Mouse (Mus musculus): ENCODE results near the gene Kctd20. TPM values are rescaled to one million over a fixed set of nuclear protein-coding genes. Genes with fewer than 3 reads are reported as not detected.

The Kctd20 gene
- polyA plus RNA-seq, 1 experiment = 33.0 TPM

DNA sequence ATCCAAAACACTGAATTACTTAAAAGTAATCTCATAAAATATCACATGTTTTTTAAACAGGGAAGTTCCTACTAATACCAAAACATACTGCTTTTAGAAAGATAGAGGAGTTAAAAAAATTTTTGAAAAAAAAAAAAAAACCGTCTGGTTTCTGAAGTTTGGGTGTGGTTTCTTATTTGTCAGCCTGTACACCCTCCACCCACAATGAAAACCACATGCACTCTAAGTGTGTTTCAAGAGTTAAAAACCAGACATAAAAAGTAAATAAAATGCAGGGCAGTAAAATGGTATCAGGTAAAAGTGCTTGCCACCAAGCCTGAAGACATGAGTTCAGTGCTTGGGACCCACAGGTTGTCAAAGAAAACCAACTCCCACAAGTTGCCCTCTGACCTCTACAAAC lies 52.0 kb downstream of the Kctd20 start:
- Histone ChIP-seq H3K36me3 (ENCODE audit: control insufficient read depth, insufficient read depth) (peaks cover 20% of the 10 kb centered on the region), H3ac (ENCODE audit: control insufficient read depth, insufficient read length, low read depth) (no peak overlapping the region), H3K4me3 (ENCODE audit: insufficient read depth, poor library complexity, severe bottlenecking) (no peak overlapping the region), H3K79me3 (ENCODE audit: low read depth) (peaks cover 53% of the 10 kb centered on the region), H3K79me2 (ENCODE audit: control insufficient read depth, insufficient read depth) (peaks cover 83% of the 10 kb centered on the region), H3K27me3 (ENCODE audit: control insufficient read depth, insufficient read depth, insufficient read length) (no peaks in the 10 kb centered on the region)
- no peak for TF ChIP-seq USF1 (IDR thresholded peaks at IDR 0.05; ENCODE audit: low read depth)
- TF ChIP-seq MYOD1 (IDR thresholded peaks at IDR 0.05; ENCODE audit: control insufficient read depth, insufficient read length, low read depth) = no peak
- no peak for TF ChIP-seq MAX (IDR thresholded peaks at IDR 0.05)
- no peak for TF ChIP-seq CEBPB (IDR thresholded peaks at IDR 0.05; ENCODE audit: low read depth)
- TF ChIP-seq CTCF (IDR thresholded peaks at IDR 0.05; ENCODE audit: control insufficient read depth, insufficient read depth, insufficient read length) = no peak
- no peak for TF ChIP-seq FOSL1 (IDR thresholded peaks at IDR 0.05; ENCODE audit: insufficient read depth, low read length, poor library complexity, severe bottlenecking)
- TF ChIP-seq MYOG (IDR thresholded peaks at IDR 0.05; ENCODE audit: control insufficient read depth, extremely low read depth, insufficient read length) = no peak

DNA sequence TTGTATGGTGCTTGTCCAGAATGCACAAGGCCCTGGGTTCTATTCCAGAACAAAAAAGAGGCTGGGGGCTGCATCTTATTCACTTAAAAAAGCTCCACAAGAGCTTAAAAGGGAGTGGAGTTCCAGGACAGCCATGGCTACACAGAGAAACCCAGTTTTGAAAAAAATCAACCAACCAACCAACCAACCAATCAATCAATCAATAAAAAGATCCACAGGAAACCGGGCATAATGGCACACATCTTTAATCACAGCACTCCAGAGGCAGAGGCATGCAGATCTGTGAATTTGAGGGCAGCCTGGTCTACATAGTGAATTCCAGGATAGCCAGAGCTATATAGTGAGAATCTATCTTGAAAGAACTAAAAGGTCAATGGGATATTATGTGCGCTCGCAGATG lies 53.3 kb downstream of the Kctd20 start:
- no peak overlapping the region for H3K4me3 ChIP-seq (ENCODE audit: insufficient read depth, poor library complexity, severe bottlenecking)
- peaks cover 50% of the 10 kb centered on the region for H3K79me3 ChIP-seq (ENCODE audit: low read depth)
- TF ChIP-seq FOSL1 (IDR thresholded peaks at IDR 0.05; ENCODE audit: insufficient read depth, low read length, poor library complexity, severe bottlenecking) (no peak), CEBPB (IDR thresholded peaks at IDR 0.05; ENCODE audit: low read depth) (no peak), MAX (IDR thresholded peaks at IDR 0.05) (no peak)
- H3ac ChIP-seq (ENCODE audit: control insufficient read depth, insufficient read length, low read depth) = no peak overlapping the region
- H3K36me3 ChIP-seq (ENCODE audit: control insufficient read depth, insufficient read depth) = peaks cover 10% of the 10 kb centered on the region
- H3K79me2 ChIP-seq (ENCODE audit: control insufficient read depth, insufficient read depth) = peaks cover 77% of the 10 kb centered on the region
- no peaks in the 10 kb centered on the region for H3K27me3 ChIP-seq (ENCODE audit: control insufficient read depth, insufficient read depth, insufficient read length)

DNA sequence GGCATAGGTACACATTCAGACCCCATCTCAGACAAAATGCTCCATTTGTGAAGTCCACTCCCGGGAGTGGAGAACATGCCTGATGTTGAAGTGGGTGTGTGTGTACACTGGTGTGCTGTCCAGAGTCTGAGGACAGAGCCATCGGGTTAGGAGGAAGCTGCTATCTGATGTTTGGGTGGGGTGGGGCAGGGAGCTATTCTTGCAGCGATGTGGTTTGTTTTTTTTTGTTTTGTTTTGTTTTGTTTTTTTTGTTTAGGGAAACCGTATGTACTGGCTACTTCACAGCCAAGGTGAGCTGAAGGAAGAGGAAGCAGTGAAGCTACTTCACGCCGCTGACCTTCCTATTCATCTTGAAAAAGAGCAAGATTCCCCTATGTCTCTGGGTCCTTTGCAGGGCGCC lies 55.1 kb downstream of the Kctd20 start:
- TF ChIP-seq CEBPB (IDR thresholded peaks at IDR 0.05; ENCODE audit: low read depth) = no peak
- no peak for TF ChIP-seq USF1 (IDR thresholded peaks at IDR 0.05; ENCODE audit: low read depth)
- no peak for TF ChIP-seq CTCF (IDR thresholded peaks at IDR 0.05; ENCODE audit: control insufficient read depth, insufficient read depth, insufficient read length)
- TF ChIP-seq MYOD1 (IDR thresholded peaks at IDR 0.05; ENCODE audit: control insufficient read depth, insufficient read length, low read depth) = no peak
- Histone ChIP-seq H3K36me3 (ENCODE audit: control insufficient read depth, insufficient read depth) (no peaks in the 10 kb centered on the region), H3K4me3 (ENCODE audit: insufficient read depth, poor library complexity, severe bottlenecking) (peak overlapping the region; percentile 84), H3K27me3 (ENCODE audit: control insufficient read depth, insufficient read depth, insufficient read length) (no peaks in the 10 kb centered on the region), H3K79me3 (ENCODE audit: low read depth) (peaks cover 42% of the 10 kb centered on the region), H3K79me2 (ENCODE audit: control insufficient read depth, insufficient read depth) (peaks cover 59% of the 10 kb centered on the region), H3ac (ENCODE audit: control insufficient read depth, insufficient read length, low read depth) (peak overlapping the region; percentile 80)

DNA sequence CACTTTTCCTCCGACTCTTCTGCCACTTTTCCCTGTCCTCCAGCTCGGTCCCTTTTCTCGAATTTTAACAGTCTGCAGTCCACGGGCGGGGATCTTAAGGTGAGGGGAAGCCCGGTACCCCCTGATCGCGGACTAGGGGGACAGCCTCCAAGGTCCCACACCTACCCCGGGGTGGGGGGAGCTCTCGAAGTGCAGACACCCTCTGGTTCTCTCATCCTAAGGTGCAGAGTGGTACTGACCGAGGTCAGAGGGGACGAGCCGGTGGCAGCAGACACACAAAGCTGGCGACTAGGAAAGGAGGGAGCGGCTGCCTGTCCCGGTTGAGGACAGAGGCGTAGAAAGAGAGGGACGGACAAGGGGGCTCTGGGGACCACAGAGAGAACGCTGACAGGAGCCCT lies 55.5 kb downstream of the Kctd20 start:
- Histone ChIP-seq H3K79me3 (ENCODE audit: low read depth) (peaks cover 42% of the 10 kb centered on the region), H3ac (ENCODE audit: control insufficient read depth, insufficient read length, low read depth) (peak overlapping the region; percentile 80), H3K79me2 (ENCODE audit: control insufficient read depth, insufficient read depth) (peaks cover 54% of the 10 kb centered on the region), H3K36me3 (ENCODE audit: control insufficient read depth, insufficient read depth) (no peaks in the 10 kb centered on the region), H3K4me3 (ENCODE audit: insufficient read depth, poor library complexity, severe bottlenecking) (peak overlapping the region; percentile 84), H3K27me3 (ENCODE audit: control insufficient read depth, insufficient read depth, insufficient read length) (no peaks in the 10 kb centered on the region)
- no peak for TF ChIP-seq CTCF (IDR thresholded peaks at IDR 0.05; ENCODE audit: control insufficient read depth, insufficient read depth, insufficient read length)
- TF ChIP-seq FOSL1 (IDR thresholded peaks at IDR 0.05; ENCODE audit: insufficient read depth, low read length, poor library complexity, severe bottlenecking) = no peak
- no peak for TF ChIP-seq MYOG (IDR thresholded peaks at IDR 0.05; ENCODE audit: control insufficient read depth, extremely low read depth, insufficient read length)
- TF ChIP-seq CEBPB (IDR thresholded peaks at IDR 0.05; ENCODE audit: low read depth) = no peak
- no peak for TF ChIP-seq MAX (IDR thresholded peaks at IDR 0.05)

DNA sequence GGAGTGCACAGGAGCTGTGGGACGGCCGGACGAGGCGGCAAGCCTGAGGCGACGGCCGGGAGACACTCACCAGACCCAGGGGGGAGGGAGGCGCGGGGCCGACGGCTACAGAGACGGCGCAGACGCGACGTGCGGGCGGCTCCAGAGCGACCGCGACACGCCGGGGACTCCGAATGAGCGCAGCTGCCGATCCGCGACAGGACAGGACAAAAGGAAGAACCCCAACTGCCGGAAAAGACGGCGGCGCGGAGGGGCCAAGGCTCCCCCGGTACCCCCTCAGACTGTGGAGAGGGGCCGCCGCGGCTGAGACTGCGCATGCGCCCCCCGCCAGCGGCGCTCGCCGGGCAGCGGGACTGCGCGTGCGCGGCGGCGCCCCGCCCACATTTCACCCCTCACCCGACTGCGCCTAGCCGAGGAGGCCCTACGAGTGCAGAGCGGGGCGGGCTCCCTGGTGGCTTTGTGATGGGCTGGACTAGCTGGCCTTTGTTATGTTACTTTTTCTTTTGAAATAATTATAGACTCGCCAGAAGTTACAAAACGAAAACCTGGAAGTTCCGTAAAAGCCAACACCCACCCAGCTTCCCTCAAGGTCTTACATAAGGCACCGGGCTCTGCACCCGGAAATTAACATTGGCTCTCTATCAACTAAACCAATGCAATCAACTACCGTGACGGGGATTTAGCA lies 56.0 kb downstream of the Kctd20 start, which contains the start of gene Stk38:
Stk38 (minus strand) TSS at position 355 of the 685 bp plus-strand sequence.
- peaks cover 38% of the 10 kb centered on the region for H3K79me3 ChIP-seq (ENCODE audit: low read depth)
- H3K79me2 ChIP-seq (ENCODE audit: control insufficient read depth, insufficient read depth) = peaks cover 49% of the 10 kb centered on the region
- TF ChIP-seq MYOD1 (IDR thresholded peaks at IDR 0.05; ENCODE audit: control insufficient read depth, insufficient read length, low read depth) = no peak
- no peaks in the 10 kb centered on the region for H3K36me3 ChIP-seq (ENCODE audit: control insufficient read depth, insufficient read depth)
- no peaks in the 10 kb centered on the region for H3K27me3 ChIP-seq (ENCODE audit: control insufficient read depth, insufficient read depth, insufficient read length)
- H3ac ChIP-seq (ENCODE audit: control insufficient read depth, insufficient read length, low read depth) = peak within 1 kb of the TSS; percentile 80
- peak within 1 kb of the TSS; percentile 84 for H3K4me3 ChIP-seq (ENCODE audit: insufficient read depth, poor library complexity, severe bottlenecking)

DNA sequence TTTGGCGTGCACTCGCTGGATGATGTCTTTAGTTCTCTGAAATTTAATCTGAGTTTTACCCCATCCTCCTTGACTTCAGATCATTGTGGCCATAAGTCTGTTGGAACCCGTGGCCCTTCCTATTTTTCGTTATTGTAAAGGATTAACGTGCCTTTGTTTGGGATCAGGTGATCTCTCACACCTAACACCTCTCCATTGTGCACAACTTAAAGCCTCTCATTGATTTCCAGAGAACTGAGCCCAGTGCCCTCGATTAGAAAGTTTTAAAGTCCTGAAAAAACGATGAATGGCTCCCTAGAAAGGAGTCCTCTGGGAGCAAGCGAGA lies 56.5 kb downstream of the Kctd20 start:
- H3K79me2 ChIP-seq (ENCODE audit: control insufficient read depth, insufficient read depth) = peaks cover 44% of the 10 kb centered on the region
- no peaks in the 10 kb centered on the region for H3K27me3 ChIP-seq (ENCODE audit: control insufficient read depth, insufficient read depth, insufficient read length)
- no peaks in the 10 kb centered on the region for H3K36me3 ChIP-seq (ENCODE audit: control insufficient read depth, insufficient read depth)
- peak overlapping the region; percentile 84 for H3K4me3 ChIP-seq (ENCODE audit: insufficient read depth, poor library complexity, severe bottlenecking)
- peak overlapping the region; percentile 25 for H3ac ChIP-seq (ENCODE audit: control insufficient read depth, insufficient read length, low read depth)
- peaks cover 38% of the 10 kb centered on the region for H3K79me3 ChIP-seq (ENCODE audit: low read depth)
- TF ChIP-seq FOSL1 (IDR thresholded peaks at IDR 0.05; ENCODE audit: insufficient read depth, low read length, poor library complexity, severe bottlenecking) = no peak
- TF ChIP-seq MYOD1 (IDR thresholded peaks at IDR 0.05; ENCODE audit: control insufficient read depth, insufficient read length, low read depth) = no peak
- TF ChIP-seq CEBPB (IDR thresholded peaks at IDR 0.05; ENCODE audit: low read depth) = no peak
- no peak for TF ChIP-seq MAX (IDR thresholded peaks at IDR 0.05)
- TF ChIP-seq USF1 (IDR thresholded peaks at IDR 0.05; ENCODE audit: low read depth) = no peak
- TF ChIP-seq CTCF (IDR thresholded peaks at IDR 0.05; ENCODE audit: control insufficient read depth, insufficient read depth, insufficient read length) = no peak
- TF ChIP-seq MYOG (IDR thresholded peaks at IDR 0.05; ENCODE audit: control insufficient read depth, extremely low read depth, insufficient read length) = no peak

Data from C2C12 (cell line).